Mouse (Mus musculus): Measurements from ENCODE around the gene Mast4. TPM values are rescaled to one million over a fixed set of nuclear protein-coding genes. Genes with fewer than 3 reads are reported as not detected.

Gene Mast4
- polyA plus RNA-seq, 1 experiment = 3.7 TPM

- no peak overlapping the region for H3K27ac ChIP-seq (replicated peaks; ENCODE audit: low read depth, low read length)
- H3K4me3 ChIP-seq (ENCODE audit: insufficient read depth, low read depth, low read length) = no peak overlapping the region
- no peaks in the 10 kb centered on the region for H3K4me1 ChIP-seq (ENCODE audit: control insufficient read depth, insufficient read depth, insufficient read length, low read length)
Observed at GRCm38 (mm10) chr13:103150671-103151070, 183.6 kb downstream of the Mast4 start.

GRCm38 (mm10) chr13:103149415-103149814 is 184.9 kb downstream of the Mast4 start:
- no peaks in the 10 kb centered on the region for H3K4me1 ChIP-seq (ENCODE audit: control insufficient read depth, insufficient read depth, insufficient read length, low read length)
- no peak overlapping the region for H3K4me3 ChIP-seq (ENCODE audit: insufficient read depth, low read depth, low read length)
- H3K27ac ChIP-seq (replicated peaks; ENCODE audit: low read depth, low read length) = no peak overlapping the region

DNA sequence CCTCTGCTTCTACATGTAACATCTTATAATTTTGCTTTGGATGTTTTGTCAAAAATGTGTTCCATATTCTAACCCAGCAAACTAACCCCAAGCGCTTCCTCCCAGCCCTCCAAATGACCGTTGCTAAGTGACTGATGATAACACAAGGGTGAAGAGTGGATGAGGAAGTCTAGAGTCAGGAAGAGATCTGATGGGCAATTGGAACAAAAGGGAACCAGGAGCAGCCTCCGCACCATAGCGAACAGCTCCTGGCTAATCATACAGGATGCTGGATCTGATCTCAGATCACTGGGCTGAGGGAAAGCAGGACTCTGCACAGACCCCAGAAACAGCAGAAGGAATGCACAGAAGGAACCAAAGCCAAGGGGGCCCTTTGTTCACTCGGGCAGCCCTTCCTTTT is 190.0 kb downstream of the Mast4 start:
- Histone ChIP-seq H3K4me1 (ENCODE audit: control insufficient read depth, insufficient read depth, insufficient read length, low read length) (no peaks in the 10 kb centered on the region), H3K27ac (replicated peaks; ENCODE audit: low read depth, low read length) (no peak overlapping the region), H3K4me3 (ENCODE audit: insufficient read depth, low read depth, low read length) (no peak overlapping the region)

DNA sequence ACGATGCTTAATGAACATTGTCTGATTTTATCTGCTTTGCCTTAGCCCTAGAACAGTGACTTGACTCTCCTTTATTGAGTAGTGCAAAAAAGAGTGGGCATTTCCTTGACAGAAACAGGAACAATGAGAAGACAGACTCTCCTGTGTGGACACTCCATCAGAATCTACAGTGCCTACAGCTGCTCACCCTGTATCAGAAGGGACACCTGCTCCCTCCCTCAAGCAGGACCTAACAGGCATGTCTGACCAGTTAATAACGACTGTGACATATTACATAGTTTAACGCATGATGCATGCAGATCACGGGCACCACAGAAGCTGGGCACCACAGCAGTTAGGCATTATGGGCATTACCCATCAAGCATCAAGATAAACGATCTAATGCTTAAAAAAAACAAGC is 193.0 kb downstream of the Mast4 start:
- H3K27ac ChIP-seq (replicated peaks; ENCODE audit: low read depth, low read length) = no peak overlapping the region
- H3K4me3 ChIP-seq (ENCODE audit: insufficient read depth, low read depth, low read length) = no peak overlapping the region
- H3K4me1 ChIP-seq (ENCODE audit: control insufficient read depth, insufficient read depth, insufficient read length, low read length) = no peaks in the 10 kb centered on the region

DNA sequence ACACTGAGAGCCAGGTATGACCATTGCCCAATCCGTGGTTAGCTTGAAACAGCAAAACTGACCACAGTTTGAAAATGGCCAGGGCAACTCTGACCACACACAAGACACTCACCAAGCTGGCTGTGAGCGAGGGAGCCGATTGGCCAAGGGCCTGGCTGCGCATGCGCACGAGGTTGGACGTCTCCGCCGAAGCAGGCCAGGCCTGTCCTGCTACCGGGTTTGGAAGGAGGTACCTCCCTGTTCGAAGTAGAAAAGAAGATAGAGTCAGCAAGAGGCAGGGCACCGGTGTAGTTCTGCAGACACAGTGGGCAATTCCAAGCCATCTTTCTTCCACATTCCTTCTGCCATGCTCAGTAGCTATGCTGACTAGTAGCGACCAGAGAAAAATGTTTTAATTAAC is 194.2 kb downstream of the Mast4 start:
- Histone ChIP-seq H3K4me1 (ENCODE audit: control insufficient read depth, insufficient read depth, insufficient read length, low read length) (no peaks in the 10 kb centered on the region), H3K27ac (replicated peaks; ENCODE audit: low read depth, low read length) (no peak overlapping the region), H3K4me3 (ENCODE audit: insufficient read depth, low read depth, low read length) (no peak overlapping the region)

DNA sequence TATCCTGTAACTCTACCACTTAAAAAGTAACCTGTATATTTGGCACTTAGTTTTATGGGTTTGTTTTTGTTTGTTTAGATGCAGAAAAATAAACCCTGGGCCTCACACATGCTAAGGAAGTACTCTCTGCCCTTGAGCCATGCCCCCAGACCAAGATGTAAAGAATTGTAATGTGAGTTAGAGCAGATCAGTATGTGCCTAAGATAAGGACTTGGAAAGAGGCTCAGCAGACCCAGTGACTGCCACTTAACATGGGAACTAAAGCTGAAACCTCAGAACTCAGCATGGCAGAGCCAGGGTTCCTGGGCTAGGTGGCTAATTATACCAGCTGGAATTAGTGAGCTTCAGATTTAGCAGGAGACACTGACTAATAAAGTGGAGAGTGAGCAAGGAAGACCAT is 196.0 kb downstream of the Mast4 start:
- no peaks in the 10 kb centered on the region for H3K4me1 ChIP-seq (ENCODE audit: control insufficient read depth, insufficient read depth, insufficient read length, low read length)
- no peak overlapping the region for H3K4me3 ChIP-seq (ENCODE audit: insufficient read depth, low read depth, low read length)
- no peak overlapping the region for H3K27ac ChIP-seq (replicated peaks; ENCODE audit: low read depth, low read length)

GRCm38 (mm10) chr13:103135224-103135883 is 198.9 kb downstream of the Mast4 start:
- Histone ChIP-seq H3K27ac (replicated peaks; ENCODE audit: low read depth, low read length) (no peak overlapping the region), H3K4me3 (ENCODE audit: insufficient read depth, low read depth, low read length) (no peak overlapping the region), H3K4me1 (ENCODE audit: control insufficient read depth, insufficient read depth, insufficient read length, low read length) (no peaks in the 10 kb centered on the region)

DNA sequence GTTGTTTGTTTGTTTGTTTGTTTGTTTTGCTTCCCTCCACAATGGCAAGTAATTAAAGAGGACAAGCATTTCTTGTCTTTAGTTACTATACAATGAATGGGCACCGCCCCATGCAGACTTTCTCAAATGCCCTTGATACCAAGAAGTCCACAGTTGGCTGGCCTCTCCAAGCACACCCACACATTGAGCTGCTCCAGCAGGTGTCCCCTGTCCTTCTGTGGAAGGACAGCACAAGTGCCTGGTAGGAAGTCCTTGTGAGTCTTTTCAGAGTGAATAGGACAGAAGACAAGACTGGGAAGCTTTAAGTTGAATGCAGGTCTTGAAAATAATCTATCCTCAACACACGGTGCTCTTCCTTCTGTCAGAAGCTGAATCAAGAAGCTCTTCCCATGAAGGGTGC is 202.5 kb downstream of the Mast4 start:
- no peak overlapping the region for H3K4me3 ChIP-seq (ENCODE audit: insufficient read depth, low read depth, low read length)
- no peak overlapping the region for H3K27ac ChIP-seq (replicated peaks; ENCODE audit: low read depth, low read length)
- H3K4me1 ChIP-seq (ENCODE audit: control insufficient read depth, insufficient read depth, insufficient read length, low read length) = no peaks in the 10 kb centered on the region

DNA sequence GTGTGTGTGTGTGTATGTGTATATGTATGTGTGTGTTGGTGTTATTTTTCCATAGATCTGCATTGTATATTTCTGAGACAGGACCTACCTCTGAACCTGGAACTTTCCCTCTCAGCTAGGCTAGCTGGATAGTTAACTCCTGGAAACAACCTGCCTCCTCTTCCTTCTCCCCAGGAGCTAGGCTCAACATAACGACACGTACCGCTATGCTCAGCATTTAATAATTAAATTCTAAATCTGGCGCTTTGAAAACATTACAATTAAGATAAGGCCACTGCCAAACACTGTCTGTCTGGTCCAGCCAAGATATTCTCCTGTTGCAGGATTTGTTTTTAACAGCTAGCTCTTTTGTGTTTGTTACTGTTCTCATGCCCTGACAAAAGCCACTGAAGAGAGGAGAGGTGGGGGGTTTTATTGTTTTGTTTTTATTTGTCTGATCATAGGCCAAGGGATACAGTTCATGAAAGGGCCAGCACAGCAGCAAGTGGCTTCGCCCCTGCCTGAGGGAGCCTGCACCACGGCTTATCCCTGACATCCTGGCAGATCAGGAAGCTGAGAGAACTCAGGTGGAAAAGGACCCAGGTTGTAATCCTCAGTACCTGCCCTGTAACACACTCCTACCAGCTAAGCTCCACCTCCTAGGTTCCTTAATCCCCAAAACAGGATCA is 205.0 kb downstream of the Mast4 start:
- H3K4me3 ChIP-seq (ENCODE audit: insufficient read depth, low read depth, low read length) = no peak overlapping the region
- H3K4me1 ChIP-seq (ENCODE audit: control insufficient read depth, insufficient read depth, insufficient read length, low read length) = no peaks in the 10 kb centered on the region
- no peak overlapping the region for H3K27ac ChIP-seq (replicated peaks; ENCODE audit: low read depth, low read length)

GRCm38 (mm10) chr13:103128729-103129128 is 205.6 kb downstream of the Mast4 start:
- Histone ChIP-seq H3K27ac (replicated peaks; ENCODE audit: low read depth, low read length) (no peak overlapping the region), H3K4me1 (ENCODE audit: control insufficient read depth, insufficient read depth, insufficient read length, low read length) (no peaks in the 10 kb centered on the region), H3K4me3 (ENCODE audit: insufficient read depth, low read depth, low read length) (no peak overlapping the region)

DNA sequence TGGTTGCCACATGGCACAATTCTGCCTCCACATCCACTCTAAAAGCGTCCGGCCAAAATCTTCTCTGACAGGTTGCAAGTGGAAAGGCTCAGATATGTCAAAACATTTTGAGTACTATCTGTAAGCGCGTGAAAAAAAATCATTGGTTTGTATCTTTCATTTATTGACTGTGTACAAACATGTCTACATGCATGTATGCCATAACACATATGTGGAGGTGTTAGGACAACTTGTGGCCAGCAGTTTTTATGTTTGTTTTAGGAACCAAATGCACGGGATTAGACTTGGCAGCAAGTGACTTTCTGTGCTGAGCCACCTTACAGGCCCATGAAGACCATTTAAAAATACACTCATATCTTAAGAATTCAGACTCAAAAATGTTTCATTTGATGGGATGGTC is 206.7 kb downstream of the Mast4 start:
- Histone ChIP-seq H3K4me3 (ENCODE audit: insufficient read depth, low read depth, low read length) (no peak overlapping the region), H3K27ac (replicated peaks; ENCODE audit: low read depth, low read length) (no peak overlapping the region), H3K4me1 (ENCODE audit: control insufficient read depth, insufficient read depth, insufficient read length, low read length) (no peaks in the 10 kb centered on the region)

DNA sequence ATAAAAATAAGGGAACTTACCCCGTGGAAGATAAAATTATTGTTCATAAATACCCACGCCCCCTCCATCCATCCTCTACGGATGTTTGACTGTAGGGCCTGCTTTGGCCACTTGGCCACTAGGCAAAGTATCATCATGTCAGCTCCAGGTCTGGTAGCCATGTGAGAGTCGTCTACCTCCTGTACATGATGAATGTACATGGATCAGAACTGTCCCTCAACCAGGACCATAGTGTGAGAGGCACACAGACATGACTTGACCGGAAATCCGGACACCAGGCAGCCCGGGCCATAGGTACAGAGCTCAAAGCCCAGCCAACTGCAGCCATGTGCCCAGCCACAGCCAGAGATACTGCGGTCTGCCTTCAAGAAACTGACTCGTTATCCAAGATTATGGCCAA is 210.6 kb downstream of the Mast4 start:
- no peak overlapping the region for H3K4me3 ChIP-seq (ENCODE audit: insufficient read depth, low read depth, low read length)
- H3K4me1 ChIP-seq (ENCODE audit: control insufficient read depth, insufficient read depth, insufficient read length, low read length) = no peaks in the 10 kb centered on the region
- no peak overlapping the region for H3K27ac ChIP-seq (replicated peaks; ENCODE audit: low read depth, low read length)

GRCm38 (mm10) chr13:103121796-103122792 is 212.2 kb downstream of the Mast4 start:
- H3K4me1 ChIP-seq (ENCODE audit: control insufficient read depth, insufficient read depth, insufficient read length, low read length) = no peaks in the 10 kb centered on the region
- no peak overlapping the region for H3K4me3 ChIP-seq (ENCODE audit: insufficient read depth, low read depth, low read length)
- H3K27ac ChIP-seq (replicated peaks; ENCODE audit: low read depth, low read length) = no peak overlapping the region

GRCm38 (mm10) chr13:103120669-103121131 is 213.6 kb downstream of the Mast4 start:
- no peaks in the 10 kb centered on the region for H3K4me1 ChIP-seq (ENCODE audit: control insufficient read depth, insufficient read depth, insufficient read length, low read length)
- H3K4me3 ChIP-seq (ENCODE audit: insufficient read depth, low read depth, low read length) = no peak overlapping the region
- H3K27ac ChIP-seq (replicated peaks; ENCODE audit: low read depth, low read length) = no peak overlapping the region

GRCm38 (mm10) chr13:103119728-103120127 is 214.6 kb downstream of the Mast4 start:
- no peaks in the 10 kb centered on the region for H3K4me1 ChIP-seq (ENCODE audit: control insufficient read depth, insufficient read depth, insufficient read length, low read length)
- H3K4me3 ChIP-seq (ENCODE audit: insufficient read depth, low read depth, low read length) = no peak overlapping the region
- no peak overlapping the region for H3K27ac ChIP-seq (replicated peaks; ENCODE audit: low read depth, low read length)

Measured in brown adipose tissue, adult 24 weeks (tissue).